Mouse (Mus musculus) C2C12 (cell line): Measurements from ENCODE around the gene Apol9a.

ENCODE experiments used
- CEBPB ChIP-seq: IDR thresholded peaks from one replicate; pipeline ENCODE4 v1.6.1; 2011; ENCODE audit warnings: low read depth, mild to moderate bottlenecking, control low read depth, moderate library complexity
- CTCF ChIP-seq: IDR thresholded peaks from one replicate; pipeline ENCODE4 v1.5.1; 2011; ENCODE audit not compliant: control insufficient read depth, insufficient read depth, insufficient read length
- MAX ChIP-seq: IDR thresholded peaks from one replicate; pipeline ENCODE4 v1.6.1; 2011; ENCODE audit warnings: mild to moderate bottlenecking, control low read depth
- MYOD1 ChIP-seq: IDR thresholded peaks from one replicate; pipeline ENCODE4 v1.6.1; 2011; ENCODE audit warnings: low read depth; ENCODE audit not compliant: control insufficient read depth, insufficient read length
- USF1 ChIP-seq: IDR thresholded peaks from one replicate; pipeline ENCODE4 v1.6.1; 2011; ENCODE audit warnings: low read depth, mild to moderate bottlenecking, control low read depth, moderate library complexity

- TF ChIP-seq CTCF: no peak
- no peak for TF ChIP-seq CEBPB
- no peak for TF ChIP-seq MYOD1
- TF ChIP-seq MAX: no peak
- no peak for TF ChIP-seq USF1
These were observed 26.4 kb downstream of the Apol9a start for GRCm38 (mm10) chr15:77384340-77385030.
